Mouse (Mus musculus): ENCODE data around the gene Tox4. TPM values are rescaled to one million over a fixed set of nuclear protein-coding genes. Genes with fewer than 3 reads are reported as not detected.

Tox4 gene
- 107 to 135 TPM (median 120 TPM) in 4 replicates for total RNA-seq (2023; ENCODE audit: inconsistent age)

DNA sequence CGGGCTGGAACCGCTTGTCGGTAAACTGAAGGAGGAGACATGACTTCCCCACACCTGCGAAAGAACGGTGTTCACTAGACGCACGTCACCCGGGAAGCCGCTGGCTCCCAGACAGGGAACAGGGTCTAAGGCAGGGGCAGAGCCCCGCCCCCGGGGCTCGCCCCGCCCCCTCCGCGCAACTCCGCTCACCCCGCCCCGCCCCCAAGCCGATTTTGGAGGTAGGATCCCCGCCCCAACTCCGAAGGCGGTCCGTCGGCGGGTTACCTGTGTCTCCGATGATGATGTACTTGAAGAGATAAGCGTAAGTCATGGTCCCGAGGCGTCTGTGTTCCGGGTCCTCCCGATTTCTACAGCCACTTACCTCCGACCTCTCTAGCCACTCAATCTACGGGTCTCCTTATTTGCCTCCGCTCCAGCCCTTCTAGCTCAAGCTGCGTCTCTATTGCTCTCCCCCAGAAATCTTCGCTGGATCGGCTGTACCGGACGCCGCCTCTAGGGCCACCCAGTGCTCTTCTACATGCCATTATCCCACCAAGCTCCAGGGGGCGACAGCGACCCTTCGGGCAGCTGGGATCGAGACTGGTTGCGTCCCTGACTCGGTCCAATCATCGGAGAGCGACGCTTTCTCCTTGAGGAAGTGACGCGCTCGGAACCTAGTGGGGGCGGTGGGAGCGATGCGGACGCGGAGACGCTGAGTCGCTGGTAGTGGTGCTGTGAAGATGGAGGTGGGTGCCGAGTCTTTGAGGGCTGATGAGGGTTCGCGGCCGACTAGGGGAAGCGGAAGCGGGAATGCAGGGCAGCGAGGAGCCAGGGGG lies at the start of gene Tox4, which contains the start of gene Rab2b:
TSS of gene Tox4 (plus strand) at position 215 of the 815 bp plus-strand sequence.
TSS of gene Rab2b (minus strand) at position 614 of the 815 bp plus-strand sequence.

DNA sequence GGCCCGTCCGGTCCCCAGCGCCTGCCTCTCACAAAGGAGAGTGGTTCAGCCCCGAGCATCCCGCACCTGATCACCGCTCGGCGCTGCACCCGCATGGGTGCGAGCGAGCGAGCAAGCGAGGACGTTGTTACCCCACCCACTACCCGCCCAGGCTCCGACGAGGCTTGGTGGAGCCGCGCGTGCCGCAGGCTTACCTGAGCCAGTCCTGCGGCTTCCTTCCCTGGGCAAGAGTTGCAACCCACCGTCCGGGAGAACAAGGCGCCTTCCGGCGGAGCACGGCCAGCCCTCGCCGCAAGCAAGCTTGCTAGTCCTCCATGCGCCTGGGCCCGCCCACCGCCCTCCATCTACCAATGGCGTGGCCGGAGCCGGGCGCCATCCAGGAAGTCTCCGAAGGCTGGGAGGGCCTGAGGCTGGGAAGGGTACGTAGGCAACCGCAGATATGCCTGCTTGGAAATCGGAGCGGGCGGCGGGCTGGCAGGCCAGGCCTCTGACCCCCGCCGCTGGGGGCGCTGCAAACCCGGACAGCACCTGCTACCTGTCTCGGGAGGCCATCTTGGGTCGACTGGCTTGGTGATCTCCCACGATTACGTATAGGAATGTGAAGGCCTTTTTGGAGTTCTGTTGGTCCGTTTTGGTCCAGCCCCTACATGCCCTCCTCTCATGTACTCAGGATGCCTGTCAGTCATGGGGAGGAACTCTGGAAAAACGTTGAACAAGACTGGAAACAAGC lies 21.3 kb upstream of the Tox4 start, which contains the start of gene Chd8:
TSS of gene Chd8 (minus strand) at position 297 of the 730 bp plus-strand sequence.

DNA sequence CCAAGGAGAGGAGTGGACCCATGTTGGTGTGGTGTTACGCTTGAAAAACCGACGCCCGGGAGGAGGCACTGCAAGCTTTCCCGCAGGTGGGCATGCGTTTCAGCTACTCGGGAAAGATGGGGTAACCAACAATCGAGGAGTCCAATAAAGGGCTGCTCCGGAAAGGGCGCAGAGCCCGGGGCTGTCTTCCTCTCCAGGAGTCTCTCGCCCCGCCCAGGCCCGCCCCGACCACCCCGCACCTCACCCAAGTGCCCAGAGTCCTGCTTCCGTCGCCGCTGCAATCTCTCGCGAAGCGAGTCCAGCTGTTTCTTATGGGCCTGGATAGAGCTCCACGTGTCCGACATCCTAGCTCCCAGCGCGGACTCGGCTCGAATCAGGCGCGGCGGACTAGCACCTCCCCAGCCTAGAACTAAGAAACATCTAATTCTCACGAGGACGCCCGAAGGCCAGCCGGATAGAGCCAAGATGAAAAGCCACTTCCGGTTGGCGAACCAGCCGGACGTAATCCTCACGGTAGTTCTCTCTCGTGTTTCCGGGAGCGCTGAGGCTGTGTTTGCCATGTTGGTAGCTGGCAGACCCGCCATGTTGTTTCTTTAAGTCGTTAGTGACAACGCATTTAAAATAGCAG lies 25.8 kb downstream of the Tox4 start, which contains the start of gene Mettl3:
TSS of gene Mettl3 (minus strand) at position 485 of the 628 bp plus-strand sequence.

DNA sequence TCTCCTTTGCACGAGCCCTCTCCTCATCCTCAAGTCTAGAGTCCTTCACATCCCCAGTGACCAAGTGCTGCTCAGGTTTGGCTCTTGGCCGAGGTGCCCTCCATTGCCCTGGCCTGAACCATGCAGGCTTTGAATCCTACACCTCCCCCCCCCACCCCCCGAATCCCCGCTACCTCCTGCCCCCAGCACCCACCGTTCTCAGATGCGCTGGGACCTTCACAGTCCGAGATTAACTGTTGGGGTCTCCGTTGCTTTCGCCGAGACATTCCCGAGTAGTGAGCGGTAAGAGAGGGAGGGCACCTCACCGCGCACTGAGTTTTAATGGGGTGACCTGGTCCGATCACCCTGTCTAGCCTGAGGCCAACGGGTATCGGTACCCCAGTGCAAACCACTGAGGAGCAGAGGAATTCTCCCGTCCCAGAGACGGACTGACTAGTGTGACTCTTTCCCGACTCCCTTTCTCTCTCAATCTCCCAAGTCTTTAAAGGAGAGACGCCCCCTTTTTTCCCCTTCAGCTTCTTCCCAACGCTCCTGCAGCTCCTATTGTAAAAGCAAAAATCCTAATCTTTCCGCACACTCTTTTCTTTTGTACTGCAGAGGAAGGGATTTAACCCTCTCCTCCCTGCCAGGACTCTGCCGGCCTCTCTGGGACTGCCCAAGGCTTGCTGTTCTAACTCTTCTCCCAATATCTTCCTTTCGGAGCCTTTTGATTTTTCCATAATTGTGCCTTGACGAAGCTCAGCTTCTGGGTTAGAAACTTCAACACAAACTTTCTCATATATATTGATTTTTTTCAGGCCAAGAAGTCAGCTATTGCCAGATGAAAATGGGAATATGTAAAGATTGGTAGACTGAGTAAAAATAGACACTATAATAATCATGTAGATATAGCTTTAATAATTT lies 49.2 kb downstream of the Tox4 start, which contains the start of gene Sall2:
TSS of gene Sall2 (minus strand) at position 853 of the 903 bp plus-strand sequence.

Other genes with a start within 250 kb of the Tox4 start
- gene Olfr221, start 236.7 kb upstream of the Tox4 start, total RNA-seq (2023; ENCODE audit: inconsistent age) = not detected in 4 replicates
- gene Hnrnpc, start 175.1 kb upstream of the Tox4 start, total RNA-seq (2023; ENCODE audit: inconsistent age) = 384 to 438 TPM (median 406 TPM) in 4 replicates
- 29.6 to 42.1 TPM (median 32.4 TPM) in 4 replicates for gene Rpgrip1, start 168.4 kb upstream of the Tox4 start, total RNA-seq (2023; ENCODE audit: inconsistent age)
- gene Supt16, start 81.7 kb upstream of the Tox4 start, total RNA-seq (2023; ENCODE audit: inconsistent age) = 73.4 to 77.5 TPM (median 74.6 TPM) in 4 replicates
- gene Chd8, start 21.4 kb upstream of the Tox4 start, total RNA-seq (2023; ENCODE audit: inconsistent age) = 287 to 302 TPM (median 291 TPM) in 4 replicates
- 18.0 to 20.2 TPM (median 19.3 TPM) in 4 replicates for gene Rab2b, start 399 bp downstream of the Tox4 start, total RNA-seq (2023; ENCODE audit: inconsistent age)
- 63.1 to 65.7 TPM (median 64.2 TPM) in 4 replicates for gene Mettl3, start 26.0 kb downstream of the Tox4 start, total RNA-seq (2023; ENCODE audit: inconsistent age)
- 0.13 to 0.21 TPM (median 0.20 TPM) in 4 replicates for gene Sall2, start 49.6 kb downstream of the Tox4 start, total RNA-seq (2023; ENCODE audit: inconsistent age)
- not detected in 4 replicates for gene Olfr1513, start 77.3 kb downstream of the Tox4 start, total RNA-seq (2023; ENCODE audit: inconsistent age)
- gene Olfr1512, start 100.0 kb downstream of the Tox4 start, total RNA-seq (2023; ENCODE audit: inconsistent age) = not detected in 4 replicates
- not detected in 4 replicates for gene Olfr1511, start 118.2 kb downstream of the Tox4 start, total RNA-seq (2023; ENCODE audit: inconsistent age)
- not detected in 4 replicates for gene Olfr1510, start 135.2 kb downstream of the Tox4 start, total RNA-seq (2023; ENCODE audit: inconsistent age)
- gene Olfr1509, start 163.8 kb downstream of the Tox4 start, total RNA-seq (2023; ENCODE audit: inconsistent age) = not detected in 4 replicates
- not detected in 4 replicates for gene Olfr1508, start 188.3 kb downstream of the Tox4 start, total RNA-seq (2023; ENCODE audit: inconsistent age)
- not detected in 4 replicates for gene Olfr1507, start 216.6 kb downstream of the Tox4 start, total RNA-seq (2023; ENCODE audit: inconsistent age)